Mouse (Mus musculus) left cerebral cortex, postnatal 14 days (tissue): ENCODE results near the gene Gm10377. TPM values are rescaled to one million over a fixed set of nuclear protein-coding genes. Genes with fewer than 3 reads are reported as not detected.
"Not testable (repeated sequence)": the region's sequence is repeated elsewhere in the genome, so short reads cannot be mapped to it uniquely, and the experiment has no call there.

Experiments
- DNase-seq, 2 experiments: peaks; one replicate each; pipeline ENCODE4 v3.0.0; 2021 to 2022; ENCODE audit warnings: low spot score in 2 of 2, mixed read lengths in 1 of 2
- intact Hi-C: fragments of 180-260 bp; cut with DNase I; formaldehyde crosslinking; loops from one replicate; pipeline ENCODE4 v1.15.1; 2025
- long read RNA-seq, 2 experiments: library from polyadenylated mRNA; stranded (forward); transcript quantifications; one replicate each; pipeline ENCODE4 v2.0.0; 2021
- total RNA-seq, 2 experiments: library from RNA; stranded (reverse); gene quantifications; 2 replicates each; pipeline ENCODE4 v1.2.3; 2021

The Gm10377 gene
- total RNA-seq: not detected
- long read RNA-seq, experiment 1: 0 reads
- long read RNA-seq, experiment 2: 0 reads

GRCm38 (mm10) chr14:42797887-42798286, at the start of gene Gm10377:
Gene Gm10377, minus strand, starts transcription at chr14:42797987.
- DNase-seq, intact Hi-C loops: not testable (repeated sequence)

GRCm38 (mm10) chr14:42768721-42769120, 29.1 kb downstream of the Gm10377 start, which contains the start of gene Gm3015:
Gene Gm3015, minus strand, starts transcription at chr14:42768821.
- intact Hi-C loops: not testable (repeated sequence)

More at GRCm38 (mm10) chr14:42768721-42769120, 29.1 kb downstream of the Gm10377 start, which contains the start of gene Gm3015:
- DNase-seq: not testable (repeated sequence)

Other genes starting within 250 kb of the Gm10377 start
- gene Gm17124, start 198.1 kb downstream of the Gm10377 start, total RNA-seq: not detected
- gene Gm3633, start 156.1 kb downstream of the Gm10377 start, total RNA-seq: not detected
- gene Gm10378, start 142.0 kb downstream of the Gm10377 start, total RNA-seq: not detected
- gene Gm3015, start 29.2 kb downstream of the Gm10377 start, total RNA-seq: not detected
- gene Gm21977, start 55.5 kb upstream of the Gm10377 start, total RNA-seq: not detected
- gene Gm8082, start 195.6 kb upstream of the Gm10377 start, total RNA-seq: not detected
- gene Gm10376, start 217.6 kb upstream of the Gm10377 start, total RNA-seq: under 1 TPM in 1 of 2 experiments, not detected in 1; 0.49 TPM